Mouse (Mus musculus) thymus, postnatal 0 days (tissue): ENCODE data around the gene Pank3. TPM values are rescaled to one million over a fixed set of nuclear protein-coding genes. Genes with fewer than 3 reads are reported as not detected.
"Not testable (repeated sequence)": the region's sequence is repeated elsewhere in the genome, so short reads cannot be mapped to it uniquely, and the experiment has no call there.

Experiments
- DNase-seq: peaks from one replicate; pipeline ENCODE4 v3.0.0-alpha.2; 2015; ENCODE audit warnings: low spot score
- microRNA counts: library from miRNA; unstranded; fragments of <30 nt; microRNA quantifications from one replicate; lab custom pipeline; 2015
- microRNA-seq: library from miRNA; unstranded; fragments of <30 nt; microRNA quantifications from one replicate; pipeline ENCODE4, GENCODE M21; 2016; ENCODE audit warnings: borderline number of aligned reads
- polyA plus RNA-seq: library from polyadenylated mRNA; unstranded; fragments of >200 nt; fragmentation: Nextera tagmentation; extraction: Ambion mirVana; gene quantifications from 2 replicates; pipeline ENCODE4 v1.2.1, GENCODE M21; 2015

Gene Pank3
- polyA plus RNA-seq, 1 experiment from 2014 or later, result 13.6 TPM

- peak; percentile 21 for DNase-seq
These were observed 71.0 kb downstream of the Pank3 start for GRCm38 (mm10) chr11:35840282-35840681.

DNA sequence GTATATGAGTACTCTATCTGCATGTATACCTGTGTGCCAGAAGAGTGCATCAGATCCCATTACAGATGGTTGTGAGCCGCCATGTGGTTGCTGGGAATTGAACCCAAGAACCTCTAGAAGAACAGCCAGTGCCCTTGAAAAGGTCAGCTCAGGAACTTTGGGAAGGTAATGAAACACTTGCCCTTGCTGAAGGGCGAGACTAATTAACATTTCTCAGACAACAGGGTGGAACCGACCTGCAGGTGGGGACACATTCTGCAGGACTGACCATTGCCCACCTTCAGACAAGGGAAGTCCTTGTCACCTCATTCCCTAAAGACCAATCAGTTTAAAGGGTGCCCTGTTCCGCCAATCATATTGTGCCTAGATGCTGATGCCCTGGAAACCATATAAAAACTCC lies 71.5 kb downstream of the Pank3 start:
- not testable (repeated sequence) for DNase-seq

MicroRNAs encoded within 50 kb of the gene (microRNA counts, 519-probe panel; counts per million panel counts)
- 7,331 counts per million, percentile 95 among the panel's probes with 10 or more counts for microRNA mmu-miR-103 (lab: Ali Mortazavi, UCI)

Small RNAs within 50 kb of the gene (microRNA-seq; reads per million reads assigned to microRNA genes)
- 5.4 reads per million, percentile 7 among the genes with 10 or more reads in this experiment for gene Mir103-1

Other genes with a start within 250 kb of the Pank3 start
- gene Fbll1, start 29.4 kb downstream of the Pank3 start, polyA plus RNA-seq, result not detected in 2 replicates
- gene Rars, start 65.0 kb downstream of the Pank3 start, polyA plus RNA-seq, result 71.7 and 82.6 TPM in 2 replicates
- gene Wwc1, start 211.0 kb downstream of the Pank3 start, polyA plus RNA-seq, result 1.2 and 1.5 TPM in 2 replicates